Mouse (Mus musculus) T-helper 17 cell (primary cell): ENCODE measurements at regions not wholly inside any gene's neighbourhood (a gene's known extent, or its start where the extent isn't known, plus 50 kb on each side); places are given as distances from the start of the nearest gene placed in this dataset.

ENCODE experiments used
- in situ Hi-C, 2 experiments: fragments of 300-600 bp; cut with MboI, MseI; formaldehyde crosslinking; loops; 1 replicate in 1 of 2; 2 replicates in 1 of 2; pipeline ENCODE4 v1.15.1; 2025; ENCODE audit warnings: high pct_unique_total_duplicates in 2 of 2

GRCm38 (mm10) chr6:51641965-51642364 is 118.3 kb downstream of the Snx10 start:
- in situ Hi-C loops, result no loop called here

GRCm38 (mm10) chr6:51648813-51649212 is 125.1 kb downstream of the Snx10 start:
- in situ Hi-C loops, result no loop called here

- in situ Hi-C loops, result no loop called here
Observed at GRCm38 (mm10) chr6:51653753-51654152, 130.1 kb downstream of the Snx10 start.

- in situ Hi-C loops, result no loop called here
Observed at GRCm38 (mm10) chr6:51654991-51655390, 131.3 kb downstream of the Snx10 start.

GRCm38 (mm10) chr6:51656078-51656477 is 132.4 kb downstream of the Snx10 start:
- in situ Hi-C loops, result no loop called here

DNA sequence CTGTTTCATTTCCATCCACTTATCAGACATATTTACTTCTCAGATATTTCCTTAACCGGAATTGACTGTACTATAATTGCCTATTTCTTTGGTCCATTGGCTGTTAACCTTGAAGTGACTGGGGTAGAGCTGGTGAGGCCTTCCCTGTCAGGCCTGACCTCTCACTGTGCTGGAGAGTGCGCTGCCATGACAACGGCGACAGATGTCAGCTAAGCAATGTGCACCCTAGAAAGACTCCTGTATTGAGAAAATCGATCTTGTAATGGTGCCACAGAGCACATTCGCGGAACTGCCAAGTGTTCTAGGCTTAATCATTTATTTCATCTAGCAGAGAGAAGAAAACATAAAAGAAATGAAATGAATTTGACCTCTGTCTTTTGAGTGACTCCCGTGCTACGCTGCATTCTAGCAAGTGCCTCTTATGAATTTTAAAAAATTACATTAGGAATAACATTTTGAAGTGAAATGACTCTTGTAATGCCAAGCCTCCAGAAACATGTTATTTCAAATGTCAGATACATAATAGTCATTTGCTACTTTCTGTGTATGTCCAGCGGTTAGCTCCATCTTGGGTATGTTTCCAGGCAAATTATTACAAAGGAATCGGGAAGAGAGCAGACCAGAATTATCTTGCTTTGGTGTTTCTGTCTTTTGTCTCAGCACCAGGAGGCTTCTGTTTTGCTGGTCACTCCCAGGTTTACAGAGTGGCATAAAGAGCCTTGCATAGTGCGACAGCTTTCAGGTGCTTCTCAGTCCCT is 133.4 kb downstream of the Snx10 start:
- in situ Hi-C loops, result no loop called here

GRCm38 (mm10) chr6:51658360-51658759 is 134.7 kb downstream of the Snx10 start:
- in situ Hi-C loops, result no loop called here

DNA sequence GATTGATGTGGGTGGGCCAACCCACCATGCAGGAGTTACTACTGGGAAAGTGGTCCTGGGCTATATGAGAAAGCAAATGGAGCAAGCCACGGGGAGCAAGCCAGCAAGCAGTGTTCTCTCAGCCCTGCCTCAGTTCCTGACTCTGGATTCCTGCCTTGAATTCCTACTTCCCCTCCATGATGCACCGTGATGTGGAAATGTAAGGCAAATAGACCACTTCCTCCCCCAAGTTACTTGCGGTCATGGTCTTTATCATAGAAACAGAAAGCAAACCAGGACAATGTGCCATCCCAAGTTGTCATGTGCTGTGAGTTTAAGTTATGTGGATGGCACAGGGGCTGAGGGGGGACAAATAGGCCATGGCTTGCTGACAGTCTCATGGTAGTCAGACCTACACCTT is 139.5 kb downstream of the Snx10 start:
- in situ Hi-C loops, result no loop called here

- in situ Hi-C loops, result no loop called here
Observed at GRCm38 (mm10) chr6:51664049-51664448, 140.3 kb downstream of the Snx10 start.

DNA sequence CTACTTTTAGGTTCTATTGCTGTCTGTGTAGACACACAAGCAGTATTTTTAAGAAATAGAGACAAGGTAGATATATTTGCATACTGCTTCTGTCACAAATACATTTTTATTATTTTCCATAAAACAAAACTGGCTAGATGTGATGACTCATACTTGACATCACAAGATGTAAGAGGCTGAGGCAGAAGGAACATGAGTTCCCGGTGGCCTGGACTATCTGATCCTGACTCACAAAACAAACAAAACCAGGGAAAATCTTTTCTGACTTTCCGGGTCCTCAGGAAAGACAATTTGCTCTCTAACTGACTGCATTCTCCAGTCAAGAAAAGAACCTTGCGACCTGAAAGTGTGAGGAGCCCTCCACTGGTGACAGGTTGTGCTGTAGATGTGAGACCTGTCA is 143.3 kb downstream of the Snx10 start:
- in situ Hi-C loops, result no loop called here

DNA sequence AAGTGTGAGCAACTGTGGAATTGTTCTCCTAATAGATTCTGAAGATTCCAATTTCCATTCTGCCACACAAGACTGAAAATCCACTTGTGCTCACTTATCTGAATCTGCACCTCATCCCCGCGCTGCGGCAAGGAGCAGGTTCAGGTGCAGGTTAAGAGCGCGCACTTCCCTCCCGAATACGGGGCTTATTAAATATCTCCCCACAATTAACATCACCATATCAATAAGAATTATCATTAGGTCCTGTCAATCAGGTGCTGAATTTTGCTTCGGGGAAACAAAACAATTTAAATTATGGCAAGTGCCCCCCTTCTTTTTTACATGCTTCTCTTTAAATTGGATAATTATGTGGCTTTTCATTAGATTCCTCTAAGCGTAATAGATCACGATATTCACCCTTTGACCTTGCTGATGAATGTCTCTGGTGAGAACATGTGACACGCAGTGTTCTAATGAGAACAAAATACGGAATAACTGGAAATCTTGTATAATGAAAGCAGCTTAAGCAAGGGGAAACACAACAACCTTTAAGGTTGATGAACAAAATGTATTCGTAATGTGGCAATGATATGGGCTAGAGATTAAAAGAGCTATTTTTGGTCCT is 151.7 kb downstream of the Snx10 start:
- in situ Hi-C loops, result no loop called here

DNA sequence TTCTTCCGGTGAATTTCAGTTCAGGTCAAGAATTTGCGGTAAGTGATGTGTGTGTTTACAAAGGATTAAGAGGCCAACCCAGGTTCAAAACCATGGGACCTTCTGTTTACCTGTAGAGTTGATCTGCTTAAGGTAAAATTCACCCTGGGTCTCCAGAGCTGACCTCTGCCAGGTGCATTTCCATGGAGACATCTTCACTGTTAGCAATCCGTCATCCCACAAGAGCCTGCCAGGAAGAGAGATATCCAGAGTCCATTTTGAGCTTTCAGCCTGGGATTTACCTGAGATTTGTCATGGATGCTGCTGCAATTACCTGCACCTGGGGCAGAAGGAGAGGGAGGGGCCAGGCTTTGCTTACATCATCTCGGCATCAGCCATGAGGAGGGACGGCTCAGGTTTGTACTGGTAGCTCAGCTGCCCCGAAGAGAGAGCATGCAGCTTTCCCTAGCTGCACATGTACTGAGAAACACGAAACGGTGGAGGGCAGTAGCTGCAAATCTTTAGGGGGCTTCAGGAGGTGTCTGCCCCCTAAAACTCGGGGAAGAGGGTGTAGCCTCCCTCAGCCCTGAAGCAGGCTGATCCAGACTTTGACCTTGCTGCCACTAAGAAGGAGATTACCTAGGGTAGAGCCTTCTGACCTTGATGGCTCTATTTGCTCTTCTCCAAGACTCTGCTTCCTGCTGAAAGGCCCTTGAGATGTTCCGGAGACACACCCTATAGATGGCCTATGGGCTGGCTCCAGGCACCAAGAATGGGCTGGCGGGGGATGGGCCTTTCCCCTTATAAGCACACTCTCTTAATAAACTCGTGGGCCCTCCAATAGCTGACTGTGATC is 153.7 kb downstream of the Snx10 start:
- in situ Hi-C loops, result no loop called here

GRCm38 (mm10) chr6:51678743-51679142 is 155.0 kb downstream of the Snx10 start:
- in situ Hi-C loops, result no loop called here

GRCm38 (mm10) chr6:51680239-51680857 is 156.6 kb downstream of the Snx10 start:
- in situ Hi-C loops, result no loop called here

GRCm38 (mm10) chr6:51683131-51683530 is 159.4 kb downstream of the Snx10 start:
- in situ Hi-C loops, result no loop called here

GRCm38 (mm10) chr6:51685651-51686287 is 162.1 kb downstream of the Snx10 start:
- in situ Hi-C loops, result loop anchor here in 1 of 2 experiments (5.0 kb wide), 1 partner anchor 938 kb away; no protein-coding TSS in a partner anchor

DNA sequence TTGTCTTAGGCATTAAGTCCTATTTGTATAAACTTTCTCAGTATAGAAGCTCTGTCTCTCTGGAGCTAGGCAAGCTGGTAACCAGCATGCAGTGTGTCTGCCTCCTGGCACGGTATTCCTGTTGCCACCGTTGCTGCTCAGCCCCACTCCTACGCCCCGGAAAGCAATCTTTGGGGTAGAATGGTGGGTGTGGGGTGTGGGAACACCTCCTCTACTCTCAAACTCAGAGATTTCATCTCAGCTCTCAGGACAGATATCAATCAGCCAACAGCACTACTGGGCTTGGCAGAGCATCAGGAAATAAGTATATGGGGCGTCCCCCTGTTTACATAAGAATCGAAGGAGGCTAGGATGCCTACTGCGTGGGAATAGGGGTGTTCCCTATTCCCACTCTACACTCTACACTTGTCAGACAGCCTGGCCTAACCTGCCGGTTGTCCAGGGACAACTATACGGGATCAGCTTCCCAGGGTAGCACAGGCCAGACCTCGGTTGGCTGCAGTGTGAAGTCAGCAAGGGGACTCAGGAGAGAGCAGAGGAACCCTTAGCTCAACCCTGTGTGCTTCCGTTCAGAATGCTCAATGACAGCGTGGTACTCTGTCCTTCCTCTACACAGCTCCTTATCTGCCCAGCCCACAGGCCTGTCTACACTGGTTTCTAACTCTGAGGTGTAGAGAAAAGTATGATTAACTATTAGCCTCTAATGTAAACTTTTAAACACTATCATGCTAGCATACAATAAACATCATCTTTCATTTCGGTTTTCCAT is 167.3 kb downstream of the Snx10 start:
- in situ Hi-C loops, result no loop called here

DNA sequence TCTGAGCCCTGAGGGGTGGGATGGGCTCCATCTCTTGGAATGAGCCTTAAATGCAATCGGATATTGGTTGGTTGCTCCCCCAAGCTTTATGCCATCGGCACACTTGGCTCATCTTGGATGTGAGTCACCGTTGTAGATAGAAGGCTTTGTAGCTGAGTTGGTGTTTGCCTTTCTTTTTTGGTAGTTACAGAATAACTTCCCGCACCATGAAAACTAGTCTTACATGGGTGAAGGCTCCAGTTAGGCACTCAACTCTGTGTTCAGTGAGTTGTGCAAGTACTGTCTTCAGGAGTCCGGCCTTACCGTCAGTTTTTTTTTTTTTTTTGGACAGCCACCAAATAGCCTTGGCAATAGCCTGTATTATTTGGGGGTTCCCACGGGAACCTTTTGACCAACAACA is 170.3 kb downstream of the Snx10 start:
- in situ Hi-C loops, result no loop called here

GRCm38 (mm10) chr6:51696396-51696795 is 172.7 kb downstream of the Snx10 start:
- in situ Hi-C loops, result no loop called here

DNA sequence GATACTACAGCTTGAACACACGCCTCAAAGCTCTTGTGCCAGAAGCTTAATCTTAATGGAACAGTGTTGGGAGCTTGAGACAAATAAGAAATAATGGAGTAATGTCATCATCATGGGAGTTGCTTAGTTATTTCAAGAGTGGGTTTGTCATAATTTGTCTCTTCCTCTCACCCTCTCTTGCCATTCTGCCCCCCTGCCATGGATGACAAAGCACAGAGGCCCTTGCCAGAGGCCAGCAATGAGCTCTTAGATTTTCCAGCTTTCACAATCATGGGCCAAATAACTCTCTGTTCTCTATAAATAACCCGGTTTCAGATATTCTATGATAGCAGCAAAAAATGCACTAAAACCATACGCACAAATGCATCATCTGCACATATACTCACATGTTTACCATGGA is 174.1 kb downstream of the Snx10 start:
- in situ Hi-C loops, result no loop called here

DNA sequence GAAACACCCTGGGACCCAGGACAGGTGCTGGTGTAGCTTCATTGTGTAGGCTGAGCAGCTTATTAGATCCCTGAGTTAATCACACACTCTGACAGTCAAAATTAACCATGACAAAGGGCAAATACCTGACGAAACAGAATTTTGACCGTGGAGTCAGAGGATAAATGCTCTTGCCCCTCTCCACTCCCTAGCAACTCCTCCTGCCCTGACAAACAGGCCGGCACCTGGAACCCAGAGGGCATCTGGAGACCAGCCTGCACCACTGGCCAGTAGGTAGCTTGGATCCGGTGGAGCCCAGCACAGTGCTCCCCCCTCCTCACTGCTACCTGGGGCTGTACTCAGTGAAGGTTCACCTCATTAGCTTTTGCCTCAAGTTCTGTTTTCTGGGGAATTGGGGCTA is 174.5 kb downstream of the Snx10 start:
- in situ Hi-C loops, result no loop called here
